Mouse (Mus musculus) left cerebral cortex, postnatal 36 days (tissue): ENCODE data around the gene Rab1b. TPM values are rescaled to one million over a fixed set of nuclear protein-coding genes. Genes with fewer than 3 reads are reported as not detected.

Experiments used
- DNase-seq, 2 experiments: peaks; one replicate each; pipeline ENCODE4 v3.0.0; 2021 to 2022; ENCODE audit warnings: low spot score in 2 of 2, mixed read lengths in 1 of 2
- intact Hi-C: fragments of 180-260 bp; cut with DNase I; formaldehyde crosslinking; loops from one replicate; pipeline ENCODE4 v1.15.1; 2025
- total RNA-seq, 2 experiments: library from RNA; stranded (reverse); gene quantifications; 2 replicates each; pipeline ENCODE4 v1.2.3; 2021

Rab1b gene
- total RNA-seq, 2 experiments from 2014 or later: 141 to 170 TPM

GRCm38 (mm10) chr19:5079279-5079678, 27.6 kb downstream of the Rab1b start:
- intact Hi-C loops: no loop called here
- no peak for DNase-seq

DNA sequence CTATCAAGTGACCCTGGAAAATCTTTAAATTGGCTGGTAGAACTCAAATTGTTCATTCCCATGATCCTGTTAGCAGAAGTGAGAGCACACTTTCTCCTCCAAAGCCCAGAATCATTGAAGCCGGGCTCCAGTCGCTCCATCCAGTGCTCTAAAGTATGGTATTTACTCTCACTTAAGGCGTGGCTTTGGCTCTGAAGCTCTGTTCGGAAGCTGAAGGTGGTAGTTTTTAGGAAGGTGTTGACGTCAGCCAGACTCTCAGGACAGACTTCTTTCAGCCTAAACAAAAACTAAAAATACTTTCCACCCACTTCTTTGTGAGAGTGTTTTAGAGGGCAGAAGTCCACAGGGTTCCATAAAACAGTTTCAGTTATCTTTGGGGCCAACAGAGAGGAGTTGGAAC, 33.4 kb downstream of the Rab1b start:
- intact Hi-C loops: loop anchor here (2.0 to 5.0 kb wide), 2 partner anchors 17 to 56 kb away; no protein-coding TSS in a partner anchor
- peak in 1 of 2 experiments; percentile 25 for DNase-seq

GRCm38 (mm10) chr19:5073028-5073427, 33.8 kb downstream of the Rab1b start:
- DNase-seq: peak in 1 of 2 experiments; percentile 10
- intact Hi-C loops: loop anchor here (2.0 to 5.0 kb wide), 2 partner anchors 16 to 56 kb away; no protein-coding TSS in a partner anchor

GRCm38 (mm10) chr19:5072389-5073019, 34.4 kb downstream of the Rab1b start:
- intact Hi-C loops: loop anchor here (2.0 to 5.0 kb wide), 2 partner anchors 16 to 55 kb away; no protein-coding TSS in a partner anchor
- DNase-seq: peak in 1 of 2 experiments; percentile 4

GRCm38 (mm10) chr19:5071545-5072369, 35.1 kb downstream of the Rab1b start:
- DNase-seq: peak; percentile 21 to 24
- intact Hi-C loops: loop anchor here (2.0 to 5.0 kb wide), 2 partner anchors 15 to 54 kb away; no protein-coding TSS in a partner anchor

GRCm38 (mm10) chr19:5071077-5071476, 35.8 kb downstream of the Rab1b start:
- intact Hi-C loops: loop anchor here (5.0 kb wide), 1 partner anchor 54 kb away; no protein-coding TSS in a partner anchor
- no peak for DNase-seq

DNA sequence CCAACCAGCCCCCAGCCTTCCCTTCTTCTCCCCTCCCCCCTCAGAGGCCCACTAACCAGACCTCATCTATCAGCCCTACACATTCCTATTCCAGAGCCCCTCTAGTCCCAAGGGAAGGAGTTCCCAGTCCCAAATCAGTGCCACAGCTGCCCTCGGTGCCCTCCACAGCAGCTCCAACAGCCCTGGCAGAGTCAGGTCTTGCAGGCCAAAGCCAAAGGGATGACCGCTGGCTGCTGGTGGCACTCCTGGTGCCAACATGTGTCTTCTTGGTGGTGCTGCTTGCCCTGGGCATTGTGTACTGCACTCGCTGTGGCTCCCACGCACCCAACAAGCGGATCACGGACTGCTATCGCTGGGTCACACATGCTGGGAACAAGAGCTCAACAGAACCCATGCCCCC, 36.9 kb downstream of the Rab1b start:
- intact Hi-C loops: loop anchor here (5.0 kb wide), 1 partner anchor 53 kb away; no protein-coding TSS in a partner anchor
- DNase-seq: no peak

GRCm38 (mm10) chr19:5069486-5069885, 37.4 kb downstream of the Rab1b start:
- intact Hi-C loops: no loop called here
- no peak for DNase-seq

DNA sequence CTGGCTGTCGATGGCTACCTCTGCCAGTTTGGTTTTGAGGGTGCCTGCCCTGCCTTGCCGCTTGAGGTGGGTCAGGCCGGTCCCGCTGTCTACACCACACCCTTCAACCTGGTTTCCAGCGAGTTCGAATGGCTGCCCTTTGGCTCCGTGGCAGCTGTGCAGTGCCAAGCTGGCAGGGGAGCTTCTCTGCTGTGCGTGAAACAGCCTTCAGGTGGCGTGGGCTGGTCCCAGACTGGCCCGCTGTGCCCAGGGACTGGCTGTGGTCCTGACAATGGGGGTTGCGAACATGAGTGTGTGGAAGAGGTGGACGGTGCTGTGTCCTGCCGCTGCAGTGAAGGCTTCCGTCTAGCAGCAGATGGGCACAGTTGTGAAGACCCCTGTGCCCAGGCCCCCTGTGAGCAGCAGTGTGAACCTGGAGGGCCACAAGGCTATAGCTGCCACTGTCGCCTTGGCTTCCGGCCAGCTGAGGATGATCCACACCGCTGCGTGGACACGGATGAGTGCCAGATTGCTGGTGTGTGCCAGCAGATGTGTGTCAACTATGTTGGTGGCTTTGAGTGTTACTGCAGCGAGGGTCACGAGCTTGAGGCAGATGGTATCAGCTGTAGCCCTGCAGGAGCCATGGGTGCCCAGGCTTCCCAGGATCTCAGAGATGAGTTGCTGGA, 38.2 kb downstream of the Rab1b start:
- intact Hi-C loops: no loop called here
- DNase-seq: peak in 1 of 2 experiments; percentile 5

GRCm38 (mm10) chr19:5067867-5068569, 38.9 kb downstream of the Rab1b start, which contains the start of gene Cd248:
Gene Cd248, plus strand, starts transcription at chr19:5068078.
- intact Hi-C loops: no loop called here
- DNase-seq: peak in 1 of 2 experiments; percentile 23

DNA sequence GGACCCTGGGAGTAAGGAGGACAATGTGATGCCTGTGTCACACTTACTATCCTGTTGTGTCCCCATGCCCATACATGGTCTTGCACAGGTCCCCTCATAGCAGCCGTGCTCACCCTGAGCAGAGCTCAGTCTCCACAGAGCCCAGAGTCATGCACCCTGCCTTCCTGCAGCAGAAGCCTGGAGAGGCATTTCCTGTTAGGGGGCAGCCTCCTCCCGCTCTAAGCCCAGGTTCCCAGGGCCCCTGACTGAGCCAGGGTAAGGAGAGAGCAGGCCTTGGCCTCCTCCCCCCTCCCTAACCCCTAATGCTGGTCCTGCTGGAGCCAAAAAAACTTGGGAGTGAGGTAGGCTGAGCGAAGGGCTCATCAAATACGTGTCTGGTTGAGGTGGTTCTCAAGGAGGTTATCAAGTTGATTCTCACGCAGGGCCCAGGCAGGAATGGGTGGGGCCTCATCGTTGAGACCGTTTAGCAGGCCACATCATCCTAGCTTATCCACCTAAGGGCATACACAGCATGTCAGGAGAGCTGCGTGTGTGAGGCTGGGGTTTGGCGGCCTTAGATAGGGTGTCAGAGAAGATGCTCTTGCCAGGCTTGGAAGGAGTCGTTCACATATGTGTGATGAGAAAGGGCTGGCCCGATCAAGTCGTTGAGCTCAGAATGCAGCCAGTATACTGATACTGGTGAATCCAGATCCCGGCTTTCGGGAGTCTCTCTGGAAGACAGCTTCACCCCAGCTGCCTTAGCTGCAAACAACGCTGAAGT, 39.7 kb downstream of the Rab1b start:
- intact Hi-C loops: no loop called here
- DNase-seq: no peak

DNA sequence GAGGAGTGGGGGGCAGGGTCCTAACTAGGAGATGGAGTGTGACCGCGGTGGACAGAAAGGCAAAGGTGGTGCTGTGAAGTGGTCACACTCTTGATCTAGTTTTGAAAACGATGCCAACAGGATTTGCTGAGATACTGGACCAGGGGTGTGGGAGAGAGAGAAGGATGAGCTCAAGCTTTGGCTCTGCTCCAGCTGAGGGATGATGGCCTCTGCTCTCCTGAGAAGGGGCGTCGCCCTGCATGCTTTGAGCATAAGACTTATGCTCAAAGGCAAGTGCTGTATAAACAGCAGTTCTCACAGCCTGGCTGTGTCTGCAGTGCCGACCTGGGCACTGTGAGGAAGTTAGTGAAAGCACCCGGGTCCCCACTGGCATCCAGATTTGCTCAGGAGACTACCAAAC, 41.8 kb downstream of the Rab1b start:
- intact Hi-C loops: no loop called here
- DNase-seq: no peak

DNA sequence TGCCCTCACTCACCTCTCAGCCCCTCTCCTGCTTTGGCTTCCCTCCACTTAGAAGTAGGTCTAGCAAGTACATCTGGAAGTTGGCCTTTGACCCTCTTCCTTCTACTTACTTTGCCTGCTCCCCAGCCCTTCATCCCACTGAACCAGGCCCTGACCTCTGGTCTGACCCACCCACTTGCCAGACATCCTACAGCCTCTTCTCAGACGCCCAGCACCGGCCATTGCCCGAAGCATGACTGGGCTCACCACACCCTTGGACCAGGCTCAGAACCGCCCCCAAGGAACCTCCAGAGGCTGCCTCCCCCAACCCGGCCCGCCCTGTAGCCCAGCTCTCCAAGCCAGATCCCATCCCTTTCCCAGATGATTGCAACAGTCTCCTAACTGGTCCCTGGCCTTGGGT, 44.4 kb downstream of the Rab1b start:
- intact Hi-C loops: no loop called here
- no peak for DNase-seq

DNA sequence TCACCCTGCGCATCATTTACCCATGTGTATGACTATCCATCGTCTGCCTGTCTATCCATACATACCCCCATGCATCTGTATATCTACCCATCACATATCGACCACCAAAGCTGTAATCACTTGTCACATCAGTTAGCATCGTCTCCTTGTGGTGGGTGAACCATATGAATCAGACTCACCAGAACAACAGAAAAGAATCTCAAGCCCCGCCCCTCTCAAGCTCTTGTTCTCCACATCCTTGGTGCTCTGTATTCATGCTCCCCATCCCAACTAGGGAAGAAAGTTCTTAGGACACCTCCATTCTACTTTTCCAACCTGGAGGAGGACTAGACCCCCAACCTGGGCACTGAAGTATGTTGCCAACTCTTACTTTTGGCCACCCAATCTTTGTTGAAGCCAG, 44.8 kb downstream of the Rab1b start:
- DNase-seq: no peak
- intact Hi-C loops: no loop called here

DNA sequence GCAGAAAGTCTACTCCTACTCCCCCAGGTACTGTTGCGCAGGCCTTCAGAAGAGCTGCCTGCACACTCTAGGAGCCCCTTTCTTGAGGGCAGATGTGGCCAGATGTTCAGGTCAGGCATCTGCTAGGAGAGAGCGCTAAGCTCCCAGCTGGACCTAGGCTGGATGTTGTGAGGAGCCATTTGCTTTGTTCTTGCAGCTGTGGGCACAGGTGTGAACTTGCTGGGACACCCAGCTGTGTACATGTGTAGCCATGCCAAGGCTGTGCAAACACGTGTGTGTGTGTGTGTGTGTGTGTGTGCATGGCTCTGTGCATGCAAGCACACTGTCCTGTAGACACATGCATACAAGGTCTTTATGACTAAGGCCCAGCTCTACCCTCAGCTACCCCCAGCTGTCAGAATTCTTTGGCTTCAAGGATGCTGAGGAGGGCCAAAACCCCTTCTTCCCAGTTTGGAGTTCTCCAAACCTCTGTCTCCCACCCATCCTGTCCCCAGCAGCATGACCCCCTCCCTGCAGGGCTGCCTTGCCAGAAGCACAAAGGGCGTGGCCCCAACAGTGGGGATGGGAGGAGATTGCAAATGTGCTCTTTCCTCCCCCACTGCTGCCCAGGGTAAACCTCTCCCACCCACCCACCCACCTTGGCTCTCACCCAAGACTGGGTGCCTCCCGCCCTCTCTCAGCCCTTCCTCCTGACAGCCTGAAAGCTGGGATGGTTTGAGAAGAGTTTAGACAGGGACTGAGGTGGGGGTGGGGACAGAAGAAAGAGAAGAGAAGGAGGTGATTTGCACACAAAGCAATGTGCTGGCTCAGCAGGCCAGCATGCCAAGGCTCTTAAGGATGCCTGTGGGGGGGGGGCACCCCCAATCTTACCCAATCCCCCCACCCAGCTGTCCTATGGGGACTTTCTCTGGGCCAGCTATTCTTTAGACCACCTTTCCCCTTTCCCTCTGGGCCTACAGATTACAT, 46.2 kb downstream of the Rab1b start:
- intact Hi-C loops: no loop called here
- no peak for DNase-seq

GRCm38 (mm10) chr19:5058801-5059771, 47.8 kb downstream of the Rab1b start:
- DNase-seq: peak in 1 of 2 experiments; percentile 24
- intact Hi-C loops: no loop called here
